Mouse (Mus musculus) spleen, adult 2 months (tissue): ENCODE data around the gene Plekhg3. TPM values are rescaled to one million over a fixed set of nuclear protein-coding genes. Genes with fewer than 3 reads are reported as not detected.

Experiments used
- DNase-seq, 2 experiments: peaks; one replicate each; pipeline versions ENCODE4 v3.0.0 to v3.0.0-alpha.2; 2012 to 2021; ENCODE audit warnings: low spot score in 2 of 2, low read depth in 1 of 2
- H3K27ac ChIP-seq: fragments of 200-500 bp; 2 replicates; pipeline ENCODE4 v1.5.1; 2012; ENCODE audit warnings: low read length, inconsistent platforms; ENCODE audit not compliant: insufficient read depth
- H3K27me3 ChIP-seq: fragments of 200-500 bp; 2 replicates; pipeline ENCODE4 v1.6.1; 2012; ENCODE audit warnings: mild to moderate bottlenecking, moderate library complexity, low read length, inconsistent platforms; ENCODE audit not compliant: control insufficient read depth, insufficient read depth
- H3K36me3 ChIP-seq: fragments of 200-500 bp; 2 replicates; pipeline ENCODE4 v1.6.1; 2012; ENCODE audit warnings: mild to moderate bottlenecking, low read length, inconsistent platforms; ENCODE audit not compliant: control insufficient read depth, insufficient read depth
- H3K4me1 ChIP-seq: fragments of 200-500 bp; 2 replicates; pipeline ENCODE4 v1.6.1; 2011; ENCODE audit warnings: inconsistent platforms; ENCODE audit not compliant: control insufficient read depth, insufficient read depth, insufficient read length
- H3K4me3 ChIP-seq: fragments of 200-500 bp; 2 replicates; pipeline ENCODE4 v1.5.1; 2011; ENCODE audit warnings: mild to moderate bottlenecking, inconsistent platforms; ENCODE audit not compliant: insufficient read depth, insufficient read length; ENCODE audit errors: extremely low read depth
- CTCF ChIP-seq: fragments of 200-500 bp; IDR thresholded peaks from 2 replicates; pipeline ENCODE4 v1.5.1; 2011; ENCODE audit warnings: mild to moderate bottlenecking, inconsistent platforms; ENCODE audit not compliant: insufficient read depth, insufficient read length, insufficient replicate concordance; ENCODE audit errors: extremely low read depth
- POLR2A ChIP-seq: fragments of 200-500 bp; IDR thresholded peaks from 2 replicates; pipeline ENCODE4 v1.6.1; 2011; ENCODE audit warnings: low read depth, low read length, inconsistent platforms
- WGBS: fragments of 180-500 bp; shearing (Covaris S2); methylation state at CpG from one replicate; pipeline ENCODE4 v1.1.7; 2018; 5-methylcytosine and 5-hydroxymethylcytosine counted together
- polyA plus RNA-seq: library from polyadenylated mRNA; depleted of rRNA; stranded (reverse); fragments of >200 nt; gene quantifications from 2 replicates; pipeline ENCODE4 v1.2.3, GENCODE M21; 2012; rRNA removed

Plekhg3 gene
- polyA plus RNA-seq: 15.3 and 17.3 TPM in 2 replicates

DNA sequence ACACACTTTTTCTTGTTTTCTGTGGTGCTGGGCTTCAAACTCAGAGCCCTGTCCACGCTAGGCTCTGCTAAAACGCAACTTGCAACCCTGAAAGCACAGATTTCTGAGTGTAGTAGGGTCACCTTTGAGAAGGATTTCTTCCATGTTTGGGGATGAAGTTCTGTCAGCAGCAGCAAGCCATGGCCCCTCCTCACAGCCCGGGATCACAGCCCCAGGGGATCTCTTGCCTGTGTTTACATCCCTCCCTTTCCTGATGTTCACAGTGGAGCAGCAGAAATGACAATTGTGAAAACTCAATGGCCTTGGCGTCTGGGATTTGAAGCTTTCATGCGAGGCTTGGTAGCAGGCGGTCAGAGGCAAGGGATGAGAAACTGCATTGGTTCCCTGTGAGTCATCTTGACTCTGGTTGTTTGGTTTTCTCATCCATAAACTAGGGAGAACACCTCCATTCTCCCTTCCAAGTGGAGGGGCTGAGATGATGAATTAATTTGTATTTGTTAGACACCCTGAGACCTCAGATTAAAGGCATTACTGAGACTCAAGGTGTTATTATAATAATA lies at the start of gene Plekhg3:
Gene Plekhg3 (plus strand): TSS at position 312 of the 560 bp plus-strand sequence.
- H3K27ac ChIP-seq: no peak within 1 kb of the TSS

GRCm38 (mm10) chr12:76482446-76482845 lies 48.2 kb upstream of the Plekhg3 start:
- Histone ChIP-seq H3K27me3 (no peaks in the 10 kb centered on the region), H3K27ac (no peak overlapping the region), H3K4me3 (no peak overlapping the region), H3K36me3 (no peaks in the 10 kb centered on the region), H3K4me1 (no peaks in the 10 kb centered on the region)
- no peak for TF ChIP-seq POLR2A
- TF ChIP-seq CTCF: no peak
- 82% methylated on average over 2 of the region's 2 CpGs for WGBS
- no peak for DNase-seq

More for the DNA sequence above, at the start of gene Plekhg3:
- 92% methylated on average over 6 of the region's 6 CpGs for WGBS
- Histone ChIP-seq H3K36me3 (no peaks in the 10 kb centered on the region), H3K4me1 (peaks cover 22% of the 10 kb centered on the region; the same call in 1 of the 2 replicates), H3K27me3 (peaks cover 2% of the 10 kb centered on the region; the same call in 1 of the 2 replicates), H3K4me3 (no peak within 1 kb of the TSS)
- no peak for TF ChIP-seq CTCF
- TF ChIP-seq POLR2A: no peak
- DNase-seq: no peak

DNA sequence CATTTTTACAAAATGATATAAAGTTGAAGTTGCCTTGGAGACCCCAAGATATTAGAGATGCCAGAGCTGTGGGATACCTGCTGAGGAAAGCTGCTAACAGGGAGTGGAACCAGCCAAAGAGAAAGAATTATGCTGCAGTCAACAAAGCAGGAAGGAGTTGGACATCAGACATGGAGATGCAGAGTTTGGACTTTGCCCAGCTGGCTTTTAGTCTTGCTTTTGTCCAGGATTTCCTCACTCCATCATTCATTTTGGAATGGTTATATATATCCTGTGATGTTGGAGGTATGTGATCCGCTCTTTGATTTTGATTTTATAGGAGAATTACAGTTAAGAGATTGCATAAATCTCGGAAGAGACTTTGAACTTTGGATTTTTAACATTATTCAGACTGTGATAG lies 47.7 kb upstream of the Plekhg3 start:
- Histone ChIP-seq H3K36me3 (no peaks in the 10 kb centered on the region), H3K27ac (no peak overlapping the region), H3K27me3 (no peaks in the 10 kb centered on the region), H3K4me3 (no peak overlapping the region), H3K4me1 (no peaks in the 10 kb centered on the region)
- WGBS: 90% methylated on average over 2 of the region's 2 CpGs
- DNase-seq: no peak
- TF ChIP-seq POLR2A: no peak
- TF ChIP-seq CTCF: no peak

DNA sequence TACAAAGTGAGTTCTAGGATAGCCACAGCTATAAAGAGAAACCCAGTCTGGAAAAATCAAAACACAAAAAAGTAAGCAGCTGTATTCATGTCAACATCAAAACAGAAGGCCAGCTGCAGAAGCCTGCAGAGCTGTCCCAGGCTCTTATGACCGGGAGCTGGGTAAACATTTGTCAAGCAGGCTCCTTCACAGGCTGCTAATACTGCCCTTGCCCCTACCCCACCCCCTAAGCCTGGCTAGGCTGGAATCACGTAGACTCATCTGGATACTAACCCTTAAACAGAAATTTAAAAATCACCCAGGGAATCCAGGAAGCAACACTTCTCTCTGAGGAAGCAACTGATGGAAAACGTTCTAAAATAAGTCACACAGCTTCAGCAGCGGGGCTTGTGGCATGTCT lies 45.8 kb upstream of the Plekhg3 start:
- 49% methylated on average over 4 of the region's 4 CpGs for WGBS
- Histone ChIP-seq H3K27me3 (no peaks in the 10 kb centered on the region), H3K4me1 (no peaks in the 10 kb centered on the region), H3K36me3 (no peaks in the 10 kb centered on the region), H3K27ac (no peak overlapping the region), H3K4me3 (no peak overlapping the region)
- DNase-seq: no peak
- TF ChIP-seq CTCF: no peak
- no peak for TF ChIP-seq POLR2A

- TF ChIP-seq POLR2A (no peak), CTCF (no peak)
- H3K4me1 ChIP-seq: no peaks in the 10 kb centered on the region
- 73% methylated on average over 11 of the region's 11 CpGs for WGBS
- no peak overlapping the region for H3K4me3 ChIP-seq
- H3K27me3 ChIP-seq: no peaks in the 10 kb centered on the region
- H3K36me3 ChIP-seq: no peaks in the 10 kb centered on the region
- no peak for DNase-seq
- H3K27ac ChIP-seq: no peak overlapping the region
These were observed 45.3 kb upstream of the Plekhg3 start for GRCm38 (mm10) chr12:76485381-76485780.

- no peak overlapping the region for H3K4me3 ChIP-seq
- no peaks in the 10 kb centered on the region for H3K4me1 ChIP-seq
- TF ChIP-seq POLR2A (no peak), CTCF (no peak)
- no peaks in the 10 kb centered on the region for H3K27me3 ChIP-seq
- WGBS: 20% methylated on average over 9 of the region's 9 CpGs
- H3K27ac ChIP-seq: no peak overlapping the region
- no peaks in the 10 kb centered on the region for H3K36me3 ChIP-seq
- no peak for DNase-seq
These were observed 43.7 kb upstream of the Plekhg3 start for GRCm38 (mm10) chr12:76486943-76487342.

DNA sequence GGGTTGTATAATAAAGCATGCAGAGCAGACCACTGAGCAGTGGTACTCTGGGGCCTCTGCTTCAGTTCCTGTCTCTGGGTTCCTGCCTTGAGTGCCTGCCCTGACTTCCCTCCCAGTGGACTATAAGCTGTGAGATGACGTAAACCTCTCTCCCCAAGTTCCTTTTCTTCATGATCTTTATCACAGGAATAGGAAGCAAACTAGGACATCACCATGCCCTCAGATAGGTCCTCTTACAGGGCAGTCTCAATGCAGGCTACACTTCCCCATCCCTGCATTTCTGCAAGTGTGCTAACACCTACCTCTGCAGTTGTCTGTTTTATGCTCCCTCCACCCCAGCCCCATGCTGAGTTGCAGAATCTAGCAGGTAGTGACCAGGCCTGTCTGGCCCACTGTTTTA lies 39.9 kb upstream of the Plekhg3 start:
- WGBS: 67% methylated on average over 1 of the region's 1 CpGs
- no peaks in the 10 kb centered on the region for H3K36me3 ChIP-seq
- H3K27me3 ChIP-seq: no peaks in the 10 kb centered on the region

More for the DNA sequence above, 39.9 kb upstream of the Plekhg3 start:
- Histone ChIP-seq H3K27ac (no peak overlapping the region), H3K4me3 (no peak overlapping the region), H3K4me1 (no peaks in the 10 kb centered on the region)
- no peak for DNase-seq
- TF ChIP-seq POLR2A (no peak), CTCF (no peak)
